Mouse (Mus musculus) testis, postnatal 10 days (tissue): ENCODE data around the gene Atp10a.

Experiments
- DNase-seq: peaks from one replicate; pipeline ENCODE4 v3.0.0; 2021; ENCODE audit warnings: low spot score

Gene Atp10a

DNA sequence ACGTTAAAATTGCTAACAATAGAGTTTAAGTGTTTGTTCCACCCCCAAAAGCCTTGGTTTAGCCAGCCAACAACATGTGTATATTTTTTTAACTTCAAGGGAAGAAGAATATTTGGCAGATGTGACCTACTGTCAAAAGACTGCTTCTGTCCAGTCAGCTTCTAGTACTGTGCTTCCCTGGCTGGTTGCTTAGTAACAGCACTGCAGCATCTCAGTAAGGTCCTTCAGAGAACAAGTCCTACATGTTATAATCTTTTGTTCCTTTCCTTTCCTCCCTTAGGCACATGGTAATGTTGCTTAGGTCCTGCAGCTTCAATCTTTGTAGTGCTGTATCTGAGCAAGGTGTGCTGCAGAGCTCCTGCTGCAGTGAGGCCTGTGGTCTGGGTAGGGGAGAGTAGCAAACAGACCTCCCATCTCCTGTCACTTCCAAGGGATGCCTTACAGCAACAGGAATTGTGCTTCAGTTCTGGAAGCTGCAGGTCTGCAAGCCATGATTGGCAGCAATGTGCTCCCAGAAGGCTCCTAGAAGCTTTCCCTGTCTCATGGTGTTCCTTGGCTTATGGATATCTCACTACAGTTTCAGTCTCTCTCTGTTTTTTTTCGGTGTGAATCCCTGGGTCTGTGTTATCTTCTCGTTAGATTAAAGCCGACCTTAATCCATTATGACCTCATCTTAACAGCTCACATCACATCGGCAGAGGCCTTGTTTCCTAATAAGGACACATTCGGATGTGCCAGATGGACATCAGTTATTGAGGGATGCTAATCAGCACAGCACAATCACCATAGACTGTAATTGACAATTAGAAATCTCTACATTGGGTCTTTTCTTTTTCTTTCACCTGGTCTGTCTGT lies 34.3 kb downstream of the Atp10a start:
- no peak for DNase-seq

DNA sequence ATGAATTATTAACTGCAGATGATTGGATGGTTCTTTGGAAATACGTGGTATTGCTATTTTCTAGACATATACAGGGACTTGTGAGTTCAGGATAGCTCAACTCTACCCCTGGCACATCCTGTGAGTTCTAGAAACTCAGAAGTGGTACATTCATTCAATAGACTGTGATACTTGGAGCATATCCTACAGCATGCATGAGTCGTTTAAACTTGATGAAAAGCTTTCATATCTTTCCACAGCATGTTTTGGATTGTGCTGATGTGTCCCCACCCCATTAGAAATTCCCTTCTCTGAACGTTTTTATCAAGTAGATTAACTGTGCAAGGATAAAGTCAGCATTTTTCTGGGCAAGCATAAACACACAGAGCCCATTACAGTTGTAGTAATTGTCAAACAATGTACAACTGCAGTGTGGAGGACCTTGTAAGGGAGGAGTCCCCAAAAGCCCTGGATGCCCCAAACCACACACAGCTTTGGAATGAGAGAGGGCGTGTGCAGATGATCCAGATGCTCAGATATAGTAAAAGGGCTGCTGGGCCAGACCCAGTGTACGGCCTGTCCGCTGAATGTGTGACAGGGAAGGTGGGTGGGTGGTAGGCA lies 35.1 kb downstream of the Atp10a start:
- no peak for DNase-seq

DNA sequence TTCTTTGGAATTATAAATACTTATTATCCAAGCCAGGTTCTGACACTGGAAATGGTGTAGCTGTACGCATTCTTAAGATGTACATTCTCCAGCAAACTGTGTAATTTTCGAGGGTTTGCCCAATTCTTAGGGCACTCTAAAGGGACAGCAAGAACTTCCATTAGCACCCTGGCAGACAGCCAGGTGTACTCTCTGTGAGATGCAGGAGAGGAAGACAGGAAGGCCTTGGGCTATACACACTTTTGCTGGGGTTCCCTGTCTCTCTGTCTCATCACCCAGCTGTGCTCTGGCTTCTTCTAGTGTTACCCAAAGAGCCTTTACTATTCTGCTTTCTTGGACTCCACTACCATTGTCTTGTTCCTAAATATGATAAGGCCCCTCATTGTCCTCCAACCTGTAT lies 36.7 kb downstream of the Atp10a start:
- peak; percentile 46 for DNase-seq

DNA sequence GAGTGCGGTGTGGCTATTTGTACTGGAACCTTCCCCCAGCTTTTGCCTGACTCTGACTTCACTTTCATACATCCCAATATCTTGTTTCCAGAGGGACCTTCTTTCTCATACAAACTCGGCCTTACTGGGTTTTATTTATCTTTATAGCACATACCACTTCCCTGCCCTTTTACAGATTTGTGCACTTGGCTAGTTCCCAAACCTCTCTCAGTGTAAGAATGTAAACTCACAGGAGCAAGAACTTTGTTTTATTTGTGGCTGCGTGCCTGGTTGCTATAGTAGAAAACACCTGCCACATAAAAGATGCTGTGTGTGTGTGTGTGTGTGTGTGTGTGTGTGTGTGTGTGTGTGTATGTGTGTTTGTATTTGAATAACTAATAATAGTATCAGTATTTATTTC lies 37.4 kb downstream of the Atp10a start:
- DNase-seq, result no peak

DNA sequence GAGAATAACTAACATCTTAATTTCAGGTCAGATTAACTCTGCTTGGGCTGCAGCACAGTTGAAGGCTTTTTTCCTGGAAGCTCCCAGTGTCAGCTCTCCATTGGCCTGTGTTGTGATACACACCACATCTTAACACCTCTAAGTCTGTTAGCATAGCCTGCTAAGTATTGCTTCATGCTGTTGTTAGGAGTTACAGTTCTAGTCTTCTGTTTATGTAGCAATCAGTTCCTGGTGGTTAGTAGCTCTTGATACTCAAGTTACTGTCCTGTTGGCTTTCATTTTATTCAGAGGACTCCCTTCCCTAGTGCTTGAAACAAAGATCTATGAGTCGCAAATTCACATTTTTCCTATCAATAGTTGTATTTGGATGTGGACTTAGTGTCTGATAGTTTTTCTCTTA lies 39.7 kb downstream of the Atp10a start:
- no peak for DNase-seq

DNA sequence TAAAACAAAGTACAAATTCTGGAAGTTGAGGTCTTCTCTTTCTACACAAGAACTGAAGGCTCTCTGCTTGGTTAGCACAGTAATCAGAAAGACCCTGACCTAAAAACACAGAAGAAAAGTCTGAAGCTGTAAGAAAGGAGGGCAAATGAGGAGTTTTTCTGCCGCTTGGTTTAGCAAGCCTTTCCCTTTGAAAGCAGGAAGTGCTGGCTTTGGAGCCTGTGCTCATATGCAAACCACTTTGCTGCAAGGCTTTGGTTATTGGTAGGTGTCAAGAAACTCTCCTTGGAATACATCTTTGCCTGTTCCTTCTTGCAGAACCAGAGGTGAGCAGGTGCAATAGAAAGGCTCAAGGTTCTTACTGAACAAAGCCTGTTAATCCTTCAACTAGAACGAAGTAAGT lies 41.1 kb downstream of the Atp10a start:
- DNase-seq, result no peak

DNA sequence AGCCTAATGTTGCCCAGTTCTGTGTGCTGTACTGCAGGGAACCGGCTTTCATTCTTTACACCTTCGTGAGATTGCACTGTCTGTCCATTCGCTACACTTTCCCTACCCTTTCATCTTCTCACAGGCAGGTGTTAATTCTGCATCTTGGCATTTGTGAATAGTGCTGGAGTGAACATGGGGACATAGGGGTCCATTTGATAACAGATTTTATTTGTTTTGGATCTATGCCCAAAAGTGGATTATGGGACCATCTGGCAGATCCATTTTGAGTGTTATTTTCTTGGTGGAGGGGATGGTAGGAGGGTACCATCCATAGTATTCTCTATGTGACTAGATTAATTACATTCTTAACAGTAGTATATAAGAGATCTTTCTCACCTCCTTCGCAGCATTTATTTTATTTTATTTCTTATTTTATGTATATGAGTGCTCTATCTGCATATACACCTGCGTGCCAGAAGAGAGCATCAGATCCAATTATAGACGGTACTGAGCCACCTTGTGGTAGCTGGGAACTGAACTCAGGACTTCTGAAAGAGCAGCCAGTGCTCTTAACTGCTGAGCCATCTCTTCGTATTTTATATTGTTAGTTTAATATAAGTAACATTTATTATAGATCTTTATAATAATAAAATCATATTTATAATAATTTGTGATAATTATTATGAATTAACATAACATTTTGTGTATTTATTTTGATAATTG lies 42.9 kb downstream of the Atp10a start:
- no peak for DNase-seq

DNA sequence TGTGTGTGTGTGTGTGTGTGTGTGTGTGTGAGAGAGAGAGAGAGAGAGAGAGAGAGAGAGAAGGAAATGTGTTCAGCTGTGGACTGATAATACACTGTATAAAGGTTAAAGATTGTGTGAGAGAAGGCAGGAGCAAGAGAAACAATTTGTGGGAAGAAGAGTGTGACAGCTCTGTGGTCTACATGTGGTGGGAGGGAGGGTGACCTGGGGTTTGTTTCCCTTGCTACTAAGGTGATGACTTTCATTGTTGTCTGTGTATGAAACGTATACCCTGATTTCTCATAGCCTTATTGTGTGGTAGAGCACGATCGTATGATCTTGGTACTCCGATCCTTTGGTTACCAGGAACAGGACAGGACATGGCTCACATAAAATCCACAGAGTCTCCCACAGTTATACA lies 45.3 kb downstream of the Atp10a start:
- no peak for DNase-seq

DNA sequence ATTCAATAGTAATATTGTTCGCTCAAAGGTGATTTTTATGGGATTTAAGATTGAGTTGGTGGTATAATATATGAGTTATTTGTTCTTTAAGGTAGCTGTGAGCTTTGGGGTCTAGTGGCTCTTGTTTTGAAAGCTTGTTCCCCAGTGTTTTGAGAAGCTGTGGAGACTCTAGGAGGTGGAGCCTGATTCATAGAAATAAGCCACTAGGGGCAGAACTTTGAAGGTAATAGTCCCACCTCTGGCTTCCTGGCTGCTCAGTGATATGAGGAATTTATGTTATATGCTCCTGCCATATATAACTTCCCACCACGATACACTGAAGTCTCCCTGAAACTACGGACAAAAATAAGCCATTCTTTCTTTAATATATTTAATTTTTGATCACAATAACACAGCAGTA lies 49.2 kb downstream of the Atp10a start:
- no peak for DNase-seq

DNA sequence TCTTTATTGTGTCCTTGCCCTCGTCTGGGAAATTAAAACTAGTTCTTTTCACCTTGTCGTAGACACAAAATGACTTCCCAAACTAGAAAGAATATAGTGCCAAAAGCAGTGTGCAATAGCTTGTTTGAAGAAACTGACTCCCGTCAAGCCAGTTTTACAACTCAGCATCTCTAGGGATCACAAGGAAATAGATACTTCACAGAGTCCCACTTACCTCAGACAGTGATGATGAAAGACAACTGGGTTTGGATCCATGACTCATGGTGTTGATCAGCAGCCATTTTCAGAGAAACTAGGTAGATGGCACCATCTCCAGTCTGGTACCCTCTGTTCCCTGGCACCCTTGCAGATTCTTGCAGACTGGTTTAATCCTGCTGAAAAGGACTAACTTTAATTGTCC lies 53.3 kb downstream of the Atp10a start:
- DNase-seq, result no peak

DNA sequence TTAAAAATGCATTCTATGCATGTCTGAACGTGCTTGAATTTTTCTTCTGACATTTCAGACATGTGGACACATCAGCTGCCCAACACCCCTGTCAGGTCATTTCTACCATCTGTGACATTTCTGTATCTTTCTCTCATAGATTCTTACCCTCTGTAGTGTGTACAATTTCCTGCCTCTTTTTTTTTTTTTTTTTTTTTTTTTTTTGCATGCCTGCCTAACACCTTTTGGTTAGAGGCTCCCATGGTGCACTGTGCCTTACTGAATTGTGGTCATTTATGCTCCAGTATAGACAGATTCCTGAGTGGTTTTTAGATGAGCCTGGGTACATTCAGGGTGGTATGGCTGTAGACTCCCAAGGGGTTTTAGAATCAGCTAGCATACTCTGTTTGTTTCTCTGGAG lies 54.3 kb downstream of the Atp10a start:
- DNase-seq, result no peak

DNA sequence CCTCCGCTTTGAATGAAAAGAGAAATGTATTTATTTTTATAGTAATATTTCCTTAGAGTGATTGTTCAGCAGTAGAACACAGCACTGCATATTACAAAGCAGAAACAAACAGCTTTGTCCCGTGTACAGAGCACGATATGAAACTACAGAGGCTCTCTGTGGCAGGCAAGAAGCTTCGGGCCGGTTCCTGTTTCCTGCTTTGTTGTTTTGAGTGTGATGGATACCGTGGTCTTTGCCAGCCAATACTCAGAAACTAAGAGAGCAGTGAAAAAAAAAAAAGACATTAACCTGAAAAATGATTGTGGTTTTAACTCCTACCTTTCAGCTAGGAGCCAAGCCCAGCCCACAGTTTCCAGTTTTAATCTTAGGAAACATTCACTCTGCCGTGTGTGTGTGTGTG lies 55.8 kb downstream of the Atp10a start:
- no peak for DNase-seq

DNA sequence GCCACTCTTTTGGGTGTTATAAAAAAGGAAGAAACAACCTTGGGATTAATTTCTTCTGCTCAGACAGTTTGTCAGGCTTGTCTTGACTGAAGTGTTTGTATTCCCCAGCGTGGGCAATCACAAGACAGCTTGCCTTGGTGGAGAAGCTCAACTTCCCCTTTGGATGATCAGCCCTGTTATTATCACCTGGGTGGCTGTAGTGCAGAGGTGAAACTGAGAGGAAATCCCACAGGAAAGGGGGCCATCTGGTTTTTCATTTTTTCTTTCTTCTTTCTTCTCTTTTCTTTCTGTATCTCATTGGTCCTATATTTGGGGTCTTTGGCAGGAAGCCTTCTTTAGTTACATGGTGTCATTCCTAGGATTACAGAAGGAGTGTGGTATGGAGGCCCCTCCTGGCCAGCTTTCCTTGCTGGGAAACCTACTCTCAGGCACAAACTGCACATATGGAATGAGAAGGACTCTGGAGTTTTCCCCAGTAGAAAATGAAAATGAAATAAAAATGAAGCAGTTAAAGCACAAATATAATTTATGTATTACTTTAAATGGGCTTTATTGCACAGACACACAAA lies 59.7 kb downstream of the Atp10a start:
- no peak for DNase-seq

DNA sequence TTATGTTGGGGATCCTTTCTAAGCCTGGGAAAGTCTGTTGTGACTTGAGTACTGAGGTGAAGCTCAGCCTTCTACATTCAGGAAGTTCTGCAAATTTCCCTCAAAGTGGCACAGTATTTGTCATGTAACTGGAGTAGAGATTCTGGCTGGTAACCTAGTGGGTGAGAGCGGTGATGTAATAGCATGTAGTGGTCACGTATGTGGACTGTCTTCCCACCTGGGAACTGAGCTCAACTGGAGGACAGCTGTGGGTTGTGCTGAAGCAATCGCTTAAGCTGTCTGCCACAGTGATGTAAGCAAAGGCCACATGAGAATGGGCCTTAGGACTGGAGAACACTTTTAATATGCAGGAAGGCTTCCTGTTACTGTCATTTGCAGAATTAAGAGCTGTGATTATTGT lies 60.7 kb downstream of the Atp10a start:
- DNase-seq, result no peak

DNA sequence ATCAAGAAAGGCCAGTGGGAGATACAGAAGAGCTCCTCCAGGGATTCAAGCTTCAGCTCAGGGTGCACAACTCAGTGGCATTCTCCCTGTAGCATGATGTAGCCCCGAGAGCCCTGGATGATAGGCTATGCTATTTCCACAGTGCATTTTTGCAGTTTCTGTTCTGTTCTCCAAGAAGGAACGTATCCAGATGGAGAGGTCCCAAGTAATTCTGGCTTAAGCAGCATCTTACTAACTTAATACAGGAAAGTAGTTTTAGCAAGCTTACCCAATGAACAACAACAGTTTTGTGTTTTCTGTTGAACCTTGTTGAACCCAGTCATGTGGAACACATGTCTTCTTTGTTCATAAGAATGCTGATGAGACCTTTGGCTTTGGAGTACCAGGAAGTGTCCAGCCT lies 62.6 kb downstream of the Atp10a start:
- no peak for DNase-seq

DNA sequence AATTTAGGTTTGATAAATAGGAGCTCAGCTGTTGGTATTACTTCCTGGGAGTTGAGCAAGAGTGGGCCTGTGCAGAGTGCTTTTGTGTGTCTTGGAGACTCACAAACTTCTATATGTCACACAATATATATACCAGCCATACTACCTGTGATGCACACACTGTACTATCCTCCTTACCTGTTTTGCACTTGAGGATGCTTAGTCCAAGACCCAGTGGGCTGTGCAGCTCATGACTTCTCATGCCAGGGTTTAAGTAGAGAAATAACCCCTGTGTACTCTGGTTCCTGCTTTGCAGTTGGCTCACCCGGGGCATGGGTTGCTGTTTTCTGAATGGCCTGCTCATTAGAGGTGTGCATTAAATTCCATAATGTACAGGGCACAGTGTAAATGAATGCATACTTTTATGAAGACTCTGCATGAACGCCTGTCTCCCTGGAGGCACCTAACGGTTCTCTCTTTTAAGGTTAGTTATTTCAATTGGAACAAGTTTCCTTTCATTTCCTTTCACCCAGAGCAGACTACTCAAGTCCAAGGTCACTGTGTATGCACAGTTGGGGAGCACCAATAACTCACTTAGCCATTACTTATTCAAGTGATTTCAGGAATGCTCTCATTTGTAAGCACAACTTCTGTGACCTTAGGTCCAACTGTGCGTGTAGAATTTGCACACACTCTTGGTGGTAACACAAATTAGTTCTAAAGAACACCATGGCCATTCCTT lies 63.4 kb downstream of the Atp10a start:
- no peak for DNase-seq

DNA sequence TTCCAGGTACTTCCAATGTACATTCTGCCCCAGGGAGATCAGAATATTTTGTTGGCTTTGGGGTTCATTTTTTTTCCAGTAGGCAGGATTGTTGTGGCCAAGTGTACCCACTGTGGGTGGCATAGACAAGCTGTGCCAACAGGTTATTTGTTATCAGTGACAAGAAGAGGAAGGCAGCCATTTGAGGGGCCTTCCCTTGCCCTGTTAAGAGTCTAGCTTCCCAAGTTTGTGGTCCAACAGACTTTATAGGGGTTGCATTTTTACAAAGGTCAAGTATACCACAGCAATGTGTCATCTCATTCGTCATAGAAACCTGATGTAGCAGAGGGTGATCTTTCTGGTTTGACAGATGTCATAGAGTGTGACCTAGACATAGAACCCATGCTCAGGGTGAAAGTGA lies 66.3 kb downstream of the Atp10a start:
- DNase-seq, result no peak

DNA sequence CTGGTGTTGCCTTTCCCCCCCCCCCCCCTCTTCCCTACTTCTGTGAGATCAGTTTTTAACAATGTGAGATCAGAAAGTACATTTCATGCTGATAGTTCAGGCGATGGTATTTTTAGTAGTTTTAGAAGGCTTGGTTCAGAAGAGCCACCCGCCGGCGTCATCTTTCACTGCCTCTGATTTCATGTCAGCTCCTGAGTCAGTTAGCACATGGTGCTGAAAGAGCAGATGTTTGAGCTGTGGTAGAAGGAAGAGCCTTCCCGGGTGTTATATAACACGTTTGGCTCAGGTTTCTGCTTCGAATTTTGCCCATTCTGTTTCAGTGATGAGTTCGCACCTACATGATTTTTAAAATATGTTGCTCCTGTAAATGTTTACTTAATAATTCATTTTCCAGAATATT lies 74.2 kb downstream of the Atp10a start:
- no peak for DNase-seq

DNA sequence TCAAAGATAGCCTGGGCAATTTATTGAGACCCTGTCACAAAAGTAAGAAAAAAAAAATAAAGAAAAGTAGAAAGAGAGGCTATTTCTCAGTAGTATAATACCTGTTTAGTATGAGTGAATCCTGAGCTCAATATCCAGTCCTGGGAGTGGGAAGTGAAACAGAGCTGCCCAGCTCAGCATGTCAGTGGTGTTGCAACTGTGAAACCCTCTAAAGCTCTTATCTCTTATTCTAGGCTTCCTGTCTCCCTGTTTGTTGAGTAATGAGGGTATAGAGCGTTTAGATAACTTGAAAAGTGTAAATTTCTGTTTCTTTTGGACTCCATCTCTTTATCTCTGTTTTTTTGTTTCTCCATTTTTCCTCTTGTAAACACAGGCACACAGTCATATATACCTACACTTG lies 74.9 kb downstream of the Atp10a start:
- no peak for DNase-seq

DNA sequence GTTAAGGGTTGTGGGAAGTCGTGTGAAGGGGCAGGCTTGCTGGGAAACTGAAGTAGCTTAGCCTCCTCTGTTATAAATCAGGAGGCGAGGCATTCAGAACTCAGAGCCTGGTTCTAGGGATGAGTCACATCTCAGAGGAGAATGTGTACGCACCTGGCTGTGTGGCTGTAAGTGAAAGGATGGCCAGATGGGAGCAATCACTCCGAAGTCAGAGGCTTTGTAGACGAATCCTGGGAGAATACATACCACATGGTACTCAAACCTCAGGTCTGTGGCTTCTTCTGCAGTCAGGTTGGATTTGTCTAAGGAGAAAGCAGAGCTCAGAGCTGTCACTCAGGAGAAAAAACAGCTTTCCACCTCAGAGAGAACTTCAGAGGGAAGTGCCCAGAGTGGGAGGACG lies 76.4 kb downstream of the Atp10a start:
- no peak for DNase-seq

DNA sequence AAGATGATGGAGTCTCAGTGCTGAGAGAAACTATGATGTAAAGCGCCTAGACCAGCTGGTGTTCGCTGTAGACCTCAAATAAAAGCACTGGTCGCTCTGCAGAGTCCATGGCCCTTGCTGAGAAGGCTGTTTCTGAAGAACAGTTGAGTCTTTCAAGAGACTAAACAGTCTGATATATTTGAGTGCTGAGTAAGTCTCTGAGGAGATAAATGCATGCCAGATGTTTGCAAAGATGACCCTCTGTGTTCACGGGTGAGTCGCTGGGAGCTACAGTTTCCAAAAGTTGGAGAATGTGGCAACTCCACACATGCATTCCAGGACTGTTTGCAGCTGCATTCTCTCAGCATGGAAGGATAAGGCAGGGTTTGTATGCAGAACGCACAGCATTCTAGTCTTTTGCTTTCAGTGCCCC lies 77.5 kb downstream of the Atp10a start:
- DNase-seq, result no peak

DNA sequence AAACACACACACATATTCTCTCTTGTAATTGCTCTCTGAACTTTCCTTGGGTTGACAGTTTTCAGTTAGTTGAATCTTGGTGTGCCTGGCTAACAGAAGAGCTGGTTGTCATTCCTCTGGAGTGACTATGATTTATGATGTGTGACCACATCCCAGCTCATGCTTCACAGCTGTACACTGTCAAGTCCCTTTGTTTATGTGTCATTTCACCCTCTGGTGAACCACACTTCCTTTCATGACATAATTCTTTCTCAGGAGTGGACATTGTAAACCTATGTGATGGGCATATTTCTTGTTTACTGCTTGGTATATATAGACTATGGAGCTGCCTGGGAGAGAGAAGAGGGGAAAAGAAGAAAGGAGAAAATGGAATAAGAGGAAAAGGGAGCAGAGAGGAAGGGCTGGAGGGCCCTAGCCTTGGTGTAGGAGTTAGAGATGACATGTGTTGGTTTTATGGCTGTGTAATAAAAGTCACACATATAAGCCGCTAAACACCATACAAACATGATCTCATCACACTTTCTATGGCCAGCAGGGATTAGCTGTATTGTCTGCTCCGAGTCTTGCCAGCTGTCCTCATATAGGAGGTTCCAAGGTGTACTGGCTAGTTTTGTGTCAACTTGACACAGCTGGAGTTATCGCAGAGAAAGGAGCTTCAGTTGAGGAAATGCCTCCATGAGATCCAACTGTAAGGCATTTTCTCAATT lies 81.0 kb downstream of the Atp10a start:
- DNase-seq, result no peak
